Mouse (Mus musculus) gastrocnemius, postnatal 36 days (tissue): Measurements from ENCODE around the gene Gnb1. TPM values are rescaled to one million over a fixed set of nuclear protein-coding genes. Genes with fewer than 3 reads are reported as not detected.
"Not testable (repeated sequence)": the region's sequence is repeated elsewhere in the genome, so short reads cannot be mapped to it uniquely, and the experiment has no call there.

ENCODE experiments used
- DNase-seq, 2 experiments: peaks; one replicate each; pipeline ENCODE4 v3.0.0; 2022
- intact Hi-C: fragments of 180-260 bp; cut with DNase I; formaldehyde crosslinking; loops from one replicate; pipeline ENCODE4 v1.15.1; 2025
- long read RNA-seq, 2 experiments: library from polyadenylated mRNA; stranded (forward); transcript quantifications; one replicate each; pipeline ENCODE4 v2.0.0; 2021
- total RNA-seq, 2 experiments: library from RNA; stranded (reverse); gene quantifications; 2 replicates each; pipeline ENCODE4 v1.2.3; 2021

Gnb1 gene
- 10 to 100 TPM; 55.4 to 63.3 TPM for total RNA-seq
- long read RNA-seq, experiment 1, transcript Gnb1-202 (11 exons, 3,088 nt): major isoform, 13 of 39 reads
- long read RNA-seq, experiment 1, transcript Gnb1-201 (12 exons, 3,131 nt): minor isoform, 11 of 39 reads
- long read RNA-seq, experiment 1, partial matches to known transcripts: 2 of 39 reads
- long read RNA-seq, experiment 1, other reads (novel, unspliced or antisense): 9 of 39 reads
- long read RNA-seq, experiment 2, transcript Gnb1-202 (11 exons, 3,088 nt): major isoform, 8 of 24 reads
- long read RNA-seq, experiment 2, partial matches to known transcripts: 4 of 24 reads
- long read RNA-seq, experiment 2, other reads (novel, unspliced or antisense): 5 of 24 reads

DNA sequence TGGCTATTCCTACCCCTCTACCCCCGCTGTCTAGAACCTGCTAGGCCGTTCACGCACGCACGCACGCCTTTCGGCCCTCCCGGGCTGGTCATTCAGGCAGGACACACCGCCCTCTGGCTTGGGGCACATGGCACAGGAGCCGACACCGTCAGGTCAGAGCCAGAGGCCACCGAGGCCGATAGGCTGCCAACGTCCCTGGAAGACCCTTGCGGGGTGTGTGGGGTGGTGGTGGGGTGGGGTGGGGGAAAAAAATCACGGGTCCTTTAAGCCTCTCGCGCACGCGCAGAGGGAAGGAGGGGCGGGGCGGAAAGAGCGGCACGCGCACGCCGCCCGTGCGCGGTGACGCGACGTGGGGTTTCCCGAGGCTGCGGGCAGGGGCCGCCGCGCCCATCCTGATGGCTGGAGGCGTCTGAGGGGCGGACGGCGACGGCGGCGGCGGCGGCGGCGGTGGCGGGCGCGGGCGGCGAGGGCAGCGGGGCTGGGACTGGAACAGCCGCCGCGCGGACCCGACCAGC lies at the start of gene Gnb1:
Gene Gnb1 (plus strand): TSS at position 372 of the 515 bp plus-strand sequence.
- intact Hi-C loops: loop anchor here (2.0 kb wide), 1 partner anchor 72 kb away; the partner anchor contains the start of gene Nadk
- DNase-seq: peak; percentile 92 to 96

DNA sequence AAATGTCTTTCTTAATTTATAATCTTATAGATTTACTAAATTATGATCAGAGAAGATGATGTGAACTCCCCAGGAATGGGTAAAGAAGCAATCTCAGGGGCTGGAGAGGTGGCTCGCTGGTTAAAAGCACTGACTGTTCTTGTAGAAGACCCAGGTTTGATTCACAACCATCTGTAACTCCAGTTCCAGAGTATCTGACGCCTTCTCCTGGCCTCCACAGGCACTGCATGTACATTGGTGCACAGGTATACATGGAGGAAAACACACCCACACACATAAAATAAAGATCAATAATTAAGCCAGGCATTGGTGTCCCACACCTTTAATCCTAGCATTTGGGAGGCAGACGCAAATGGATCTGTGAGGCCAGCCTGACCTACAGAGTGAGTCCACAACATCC lies 48.4 kb upstream of the Gnb1 start:
- DNase-seq: no peak
- intact Hi-C loops: no loop called here

DNA sequence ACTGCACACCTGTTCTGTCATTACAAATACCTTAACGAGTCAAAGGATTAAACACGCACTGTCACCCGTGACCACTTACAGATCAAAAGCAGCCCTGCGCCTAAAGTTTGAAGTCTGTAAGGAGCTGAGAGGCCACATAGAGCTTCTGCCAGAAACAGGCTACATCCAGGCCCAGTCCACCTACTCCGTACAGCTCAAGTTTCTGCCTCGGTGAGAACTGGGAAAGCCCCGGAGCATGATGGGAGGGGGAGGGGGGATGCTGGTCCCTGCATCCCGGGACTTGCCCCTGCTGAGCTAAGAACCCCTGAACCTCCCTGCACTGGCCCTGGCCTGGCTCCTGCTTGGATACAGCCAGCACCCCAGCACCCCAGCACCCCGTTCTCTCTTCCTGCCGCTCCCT lies 39.6 kb upstream of the Gnb1 start:
- intact Hi-C loops: no loop called here
- DNase-seq: no peak

DNA sequence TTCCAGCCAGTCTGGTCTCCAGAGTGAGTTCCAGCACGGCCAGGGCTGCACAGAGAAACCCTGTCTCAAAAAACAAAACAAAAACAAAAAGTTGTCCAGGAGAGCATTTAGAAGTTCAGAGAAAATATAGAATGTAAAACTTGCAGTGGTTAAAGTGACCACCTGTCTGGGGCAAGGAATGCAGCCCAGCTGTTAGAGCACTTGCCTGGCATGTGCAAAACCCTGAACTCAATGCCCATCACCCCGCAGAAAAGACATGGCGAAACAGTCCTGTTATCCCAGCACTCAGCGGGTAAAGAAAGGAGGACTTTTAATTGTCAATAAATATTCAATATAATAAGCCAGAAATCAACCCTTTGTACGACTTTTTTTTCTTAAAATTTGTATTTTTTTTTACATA lies 32.6 kb upstream of the Gnb1 start:
- no peak for DNase-seq
- intact Hi-C loops: loop anchor here (5.0 kb wide), 1 partner anchor 91 kb away; no protein-coding TSS in a partner anchor

DNA sequence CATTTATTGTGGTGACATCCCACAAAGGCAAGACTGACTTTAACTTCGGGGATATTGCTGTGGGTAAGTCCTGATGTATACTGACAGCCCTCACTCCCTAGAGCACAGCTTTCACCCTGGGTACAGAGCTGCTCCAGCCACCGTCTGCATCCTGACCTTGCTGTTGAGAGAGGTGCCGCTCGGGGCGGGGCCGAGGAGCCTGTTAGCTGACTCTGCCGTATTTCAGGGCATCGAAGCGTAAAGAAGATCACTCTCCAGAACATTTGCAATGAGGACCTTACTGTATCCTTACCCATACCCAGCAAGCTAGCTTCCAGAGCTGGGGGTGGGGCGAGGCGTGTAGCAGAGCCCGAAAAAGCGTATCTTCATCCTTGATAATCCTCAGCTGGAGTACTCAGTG lies 28.1 kb upstream of the Gnb1 start:
- no peak for DNase-seq
- intact Hi-C loops: no loop called here

DNA sequence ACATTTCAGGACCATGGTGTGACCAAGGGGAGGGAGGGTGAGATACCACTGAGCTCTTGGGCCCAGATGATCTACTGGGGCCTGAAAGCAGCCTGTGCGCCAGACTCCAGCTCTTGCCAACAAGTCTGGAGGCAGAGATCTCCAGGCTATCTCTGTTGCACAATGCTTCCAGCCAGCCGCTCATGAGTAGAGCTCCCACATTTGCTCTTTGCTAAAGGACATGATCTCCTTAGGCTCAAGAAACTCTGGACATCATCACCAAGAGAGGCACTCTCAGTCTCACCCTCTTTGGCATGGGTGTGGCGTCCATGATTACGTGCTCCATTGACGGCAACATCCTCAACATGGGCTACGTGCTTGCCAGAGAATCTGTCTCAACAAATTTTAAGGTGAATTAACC lies 27.6 kb upstream of the Gnb1 start:
- intact Hi-C loops: no loop called here
- DNase-seq: no peak

DNA sequence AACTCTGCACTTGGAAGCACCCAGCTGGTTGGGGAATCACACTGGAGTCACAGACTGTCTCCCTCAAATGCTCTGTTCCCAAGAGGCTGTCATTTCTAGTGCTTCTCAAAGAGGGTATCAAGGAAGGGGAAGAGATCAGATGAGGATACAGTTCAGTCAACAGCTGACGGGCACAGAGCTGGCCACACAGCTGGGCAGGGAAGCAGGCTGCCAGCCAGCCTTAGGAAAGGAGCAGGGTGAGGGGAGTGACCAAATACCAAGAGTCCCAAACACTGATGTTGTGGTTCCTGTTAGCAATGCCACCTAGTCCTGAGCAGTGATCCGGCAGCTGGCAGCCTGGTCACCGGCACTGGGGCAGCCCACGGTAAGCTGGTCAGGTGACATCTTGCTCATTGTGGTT lies 27.1 kb upstream of the Gnb1 start:
- no peak for DNase-seq
- intact Hi-C loops: no loop called here

DNA sequence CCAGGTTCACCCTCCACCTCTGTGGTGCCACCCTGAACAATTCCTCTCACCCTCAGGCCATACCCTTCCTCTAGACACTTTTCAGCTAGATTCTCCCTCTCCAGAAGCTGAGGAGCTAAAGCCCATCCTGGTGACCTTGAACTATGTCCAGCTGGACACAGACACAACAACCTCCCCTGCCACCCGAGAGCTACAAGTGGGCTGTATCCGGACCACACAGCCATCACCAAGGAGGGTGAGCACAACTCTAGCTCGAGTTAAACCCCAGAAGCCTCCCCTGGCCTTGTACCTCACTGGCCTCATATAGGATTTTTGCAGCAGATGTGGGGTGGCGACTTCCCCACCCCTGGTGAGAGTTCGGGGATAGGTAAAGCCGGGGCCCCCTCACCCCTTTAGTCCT lies 25.6 kb upstream of the Gnb1 start:
- intact Hi-C loops: no loop called here
- DNase-seq: no peak

DNA sequence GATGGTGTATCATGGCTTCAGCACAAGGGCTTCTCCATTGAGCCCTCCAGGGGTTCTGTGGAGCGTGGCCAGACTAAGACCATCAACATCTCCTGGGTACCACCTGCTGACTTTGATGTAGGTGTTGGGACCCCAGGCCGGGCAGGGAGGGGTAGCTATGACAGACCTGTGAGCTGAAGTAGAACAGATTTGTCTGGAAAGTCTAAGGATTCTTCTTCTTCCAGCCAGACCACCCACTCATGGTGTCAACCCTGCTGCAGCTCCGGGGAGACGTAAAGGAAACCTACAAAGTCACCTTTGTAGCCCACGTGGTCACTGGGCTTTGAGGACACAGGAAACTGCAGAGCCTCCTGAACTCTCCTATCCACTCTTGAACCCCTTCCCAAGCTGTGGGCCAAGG lies 25.1 kb upstream of the Gnb1 start:
- intact Hi-C loops: no loop called here

DNA sequence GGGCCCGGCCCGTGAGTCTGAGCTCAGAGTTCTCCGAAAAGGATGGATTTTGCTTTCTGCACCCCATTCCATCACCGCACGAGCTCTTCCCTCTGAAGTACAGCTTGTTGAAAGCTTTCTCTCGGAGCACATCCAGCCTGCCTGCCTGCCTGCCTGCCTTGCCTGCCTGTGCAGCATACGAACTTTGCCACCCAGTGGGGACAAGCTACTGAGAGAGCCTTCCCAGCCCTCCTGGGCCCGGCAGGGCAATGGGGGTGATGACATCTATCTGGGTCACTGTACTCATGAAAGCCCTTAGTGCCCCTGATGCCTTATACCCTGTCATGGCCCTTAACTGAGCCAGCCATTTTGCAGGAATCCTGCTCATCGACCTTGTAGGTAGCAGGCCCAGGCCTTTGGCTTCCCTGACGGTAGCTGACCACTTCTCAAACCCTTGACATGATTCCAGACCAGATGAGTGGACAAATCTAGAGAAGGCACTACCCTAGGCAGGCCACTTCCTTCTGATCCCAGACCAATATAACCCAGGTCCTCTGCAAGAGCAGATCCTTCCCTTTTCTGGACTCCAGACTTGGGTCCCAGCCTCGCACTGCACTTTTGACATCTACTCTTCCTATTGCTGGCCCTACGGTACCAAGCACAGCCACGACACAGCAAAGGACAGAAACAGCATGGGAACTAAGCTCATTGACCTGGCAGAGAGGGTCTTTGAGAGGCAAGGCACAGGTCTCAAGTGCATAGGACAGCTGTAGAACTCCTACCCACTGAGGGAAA lies 23.7 kb upstream of the Gnb1 start:
- intact Hi-C loops: no loop called here
- no peak for DNase-seq

More for the DNA sequence above, 25.1 kb upstream of the Gnb1 start:
- no peak for DNase-seq

DNA sequence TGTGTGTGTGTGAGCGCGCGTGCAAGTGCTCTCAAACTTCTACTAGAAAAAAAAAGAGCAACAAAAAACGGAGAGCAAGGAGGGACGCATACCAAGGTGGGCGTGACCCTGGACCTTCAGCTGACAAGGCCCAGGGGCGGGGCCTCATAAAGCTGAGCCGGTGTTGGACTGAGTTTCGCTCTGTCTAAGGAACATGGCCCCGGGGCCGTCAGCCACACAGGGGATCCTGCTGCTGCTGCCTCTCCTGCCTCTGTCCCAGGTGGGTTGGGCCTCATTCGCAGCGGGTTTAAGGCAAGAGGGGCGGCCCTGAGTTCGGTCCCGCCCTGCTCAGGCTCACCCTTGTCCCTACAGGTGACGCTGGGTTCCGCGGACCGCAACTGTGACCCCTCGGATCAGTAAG lies 22.2 kb upstream of the Gnb1 start, which contains the start of gene Tmem52:
Gene Tmem52 (plus strand): TSS at position 163 of the 400 bp plus-strand sequence.
- intact Hi-C loops: no loop called here
- DNase-seq: peak; percentile 62 to 77

DNA sequence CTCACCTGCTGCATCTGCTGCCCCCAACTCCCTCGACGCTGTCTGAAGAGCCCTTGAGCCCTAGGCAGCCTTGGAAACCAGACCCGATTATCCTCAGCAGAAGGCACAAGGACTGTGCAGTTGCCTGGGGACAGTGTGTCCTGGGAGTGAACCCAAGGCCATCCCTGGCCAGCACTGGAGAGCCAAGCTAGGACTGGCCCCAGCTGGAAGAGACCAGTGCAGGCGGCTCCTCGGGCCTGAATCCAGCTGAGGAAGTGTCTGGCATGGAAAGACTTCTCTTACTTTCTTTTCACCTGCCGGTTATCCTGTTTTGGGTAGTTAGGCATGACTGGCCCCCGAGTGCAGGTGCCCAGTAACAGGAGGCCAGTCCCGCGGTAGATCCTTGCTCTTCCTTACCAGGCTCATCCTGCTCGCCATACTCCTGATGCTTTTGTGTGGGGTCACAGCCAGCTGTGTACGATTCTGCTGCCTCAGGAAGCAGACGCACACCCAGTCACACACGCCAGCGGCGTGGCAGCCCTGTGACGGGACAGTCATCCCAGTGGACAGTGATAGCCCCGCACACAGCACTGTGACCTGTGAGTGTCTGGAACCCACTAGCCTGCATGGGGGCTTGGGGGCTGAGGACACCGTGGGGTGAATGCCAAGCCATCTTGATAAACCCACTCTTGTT lies 21.4 kb upstream of the Gnb1 start:
- intact Hi-C loops: no loop called here
- peak; percentile 74 to 86 for DNase-seq

DNA sequence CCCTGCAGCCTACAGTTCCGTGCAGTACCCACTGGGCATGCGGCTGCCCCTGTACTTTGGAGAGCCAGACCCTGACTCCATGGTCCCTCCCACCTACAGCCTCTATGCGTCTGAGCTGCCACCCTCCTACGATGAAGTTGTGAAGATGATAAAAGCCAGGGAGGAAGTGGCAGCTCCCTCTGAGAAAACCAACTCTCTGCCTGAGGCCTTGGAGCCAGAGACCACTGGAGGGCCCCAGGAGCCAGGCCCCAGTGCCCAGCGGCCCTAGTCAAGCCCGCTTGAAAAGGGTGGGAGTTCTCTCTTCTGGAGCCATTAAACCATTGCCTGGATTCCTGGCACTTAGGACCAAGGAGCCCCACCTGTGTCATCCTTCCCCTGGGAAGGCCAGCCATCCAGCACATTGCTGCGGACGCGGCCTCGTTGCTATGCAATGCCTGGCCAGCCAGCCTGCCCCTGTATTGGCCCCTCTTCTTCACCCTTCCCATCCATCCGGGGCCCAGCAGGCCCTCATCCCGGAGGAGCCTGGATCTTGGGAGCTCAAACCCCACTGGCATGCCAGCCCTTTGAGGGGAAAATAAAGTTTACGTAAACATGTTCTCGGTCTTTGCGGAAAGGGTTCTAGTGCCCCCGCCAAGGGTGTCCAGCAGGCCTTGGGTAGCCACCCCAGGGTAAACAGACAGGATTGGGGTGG lies 20.8 kb upstream of the Gnb1 start:
- DNase-seq: no peak
- intact Hi-C loops: no loop called here

DNA sequence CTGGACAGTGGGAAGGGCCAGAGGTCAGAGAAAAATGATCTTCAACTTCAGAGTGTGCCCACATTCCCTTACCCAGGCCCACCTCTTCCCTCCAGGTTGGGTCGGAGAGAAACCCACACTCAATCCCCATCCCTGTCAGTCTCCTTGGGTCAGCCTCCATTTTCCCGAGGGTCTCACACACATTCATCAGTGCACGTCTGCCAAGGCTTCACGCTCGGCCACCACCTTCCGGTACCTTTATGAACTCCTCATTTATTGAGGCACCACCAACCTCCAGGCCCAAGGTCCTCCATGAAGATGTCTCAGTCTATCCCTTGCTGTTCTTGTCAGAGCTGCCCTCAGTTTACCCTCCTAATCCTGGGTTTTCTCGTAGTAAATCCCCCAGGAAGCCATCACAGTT lies 20.2 kb upstream of the Gnb1 start:
- no peak for DNase-seq
- intact Hi-C loops: no loop called here

DNA sequence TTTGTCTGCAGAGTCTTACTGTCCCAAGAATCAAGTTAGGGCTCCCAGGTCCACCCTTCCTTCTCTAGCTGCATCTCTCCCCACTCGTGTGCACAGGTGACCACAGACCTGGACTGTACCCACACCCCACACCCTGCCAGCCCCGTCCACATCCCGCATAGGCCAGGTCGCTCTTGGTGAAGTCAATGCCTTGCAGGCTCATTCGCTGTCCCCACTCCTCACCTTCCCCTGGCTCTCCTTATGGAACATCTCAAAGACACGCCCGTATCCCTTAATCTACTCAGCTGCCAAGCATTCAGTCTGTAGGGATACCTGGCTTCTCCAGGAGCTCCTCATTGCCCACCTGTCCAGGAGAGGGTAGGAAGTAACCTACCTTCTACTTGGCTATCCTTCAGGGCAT lies 19.8 kb upstream of the Gnb1 start:
- intact Hi-C loops: no loop called here
- DNase-seq: no peak

DNA sequence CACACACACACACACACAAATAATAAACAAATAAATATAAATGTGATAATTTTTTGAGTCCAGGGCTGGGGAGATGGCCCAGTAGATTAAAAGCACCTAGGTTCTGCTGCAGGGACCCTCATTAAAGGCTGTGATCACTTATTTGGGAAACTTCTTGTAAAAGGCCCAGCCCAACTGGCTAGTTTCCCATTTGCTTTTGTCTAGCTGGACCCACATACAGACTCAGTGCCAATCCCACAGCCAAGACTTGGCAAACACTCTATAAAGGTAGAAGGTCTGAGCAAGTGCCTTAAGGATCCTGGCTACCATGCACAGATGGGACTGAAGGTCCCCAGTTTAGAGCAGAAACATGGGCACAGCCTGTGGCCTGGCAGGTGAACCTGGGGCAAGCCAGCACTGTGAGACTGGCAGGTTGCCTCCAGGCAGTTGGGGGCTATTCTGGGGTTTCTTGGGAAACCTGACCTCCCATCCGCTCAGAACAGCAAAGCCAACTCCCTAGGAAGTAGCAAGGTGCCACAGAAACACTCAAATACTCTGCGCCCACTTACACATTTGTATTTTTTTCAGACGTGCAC lies 18.4 kb upstream of the Gnb1 start:
- intact Hi-C loops: no loop called here
- peak in 1 of 2 experiments; percentile 46 for DNase-seq

DNA sequence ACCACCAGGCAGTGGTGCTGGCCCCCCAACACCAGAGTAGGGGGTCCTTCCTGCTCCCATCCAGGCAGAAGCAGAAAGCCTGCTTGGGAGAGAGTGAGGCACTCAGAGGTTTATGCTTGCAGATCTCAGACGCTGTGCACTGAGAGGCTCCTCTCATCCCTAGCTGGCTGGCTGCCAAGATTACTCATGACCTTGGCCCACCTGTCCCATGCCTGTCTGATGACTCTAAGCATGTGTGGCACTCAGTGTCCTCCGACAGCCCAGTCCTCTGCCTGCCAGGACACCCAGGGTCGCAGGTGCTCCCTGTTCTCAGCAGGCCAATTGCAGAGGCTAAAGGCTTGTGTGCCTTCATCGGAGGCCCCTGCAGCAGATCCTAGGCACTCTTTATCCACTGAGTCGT lies 17.8 kb upstream of the Gnb1 start:
- intact Hi-C loops: no loop called here
- DNase-seq: peak in 1 of 2 experiments; percentile 56

DNA sequence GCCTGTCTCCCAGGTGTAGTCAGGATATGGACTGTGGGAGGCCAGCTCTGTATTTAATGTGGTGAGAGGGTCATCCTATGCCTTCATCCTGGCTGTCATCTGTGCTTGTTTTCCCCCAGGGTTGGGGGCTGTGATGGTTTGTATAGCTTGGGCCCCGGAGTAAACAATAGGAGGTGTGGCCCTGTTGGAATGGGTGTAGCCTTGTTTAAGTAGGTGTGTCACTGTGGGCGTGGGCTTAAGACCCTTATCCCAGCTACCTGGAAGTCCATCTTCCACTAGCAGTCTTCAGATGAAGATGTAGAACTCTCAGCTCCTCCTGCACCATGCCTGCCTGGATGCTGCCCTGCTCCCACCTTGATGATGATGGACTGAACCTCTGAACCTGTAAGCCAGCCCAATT lies 17.4 kb upstream of the Gnb1 start:
- DNase-seq, intact Hi-C loops: not testable (repeated sequence)

DNA sequence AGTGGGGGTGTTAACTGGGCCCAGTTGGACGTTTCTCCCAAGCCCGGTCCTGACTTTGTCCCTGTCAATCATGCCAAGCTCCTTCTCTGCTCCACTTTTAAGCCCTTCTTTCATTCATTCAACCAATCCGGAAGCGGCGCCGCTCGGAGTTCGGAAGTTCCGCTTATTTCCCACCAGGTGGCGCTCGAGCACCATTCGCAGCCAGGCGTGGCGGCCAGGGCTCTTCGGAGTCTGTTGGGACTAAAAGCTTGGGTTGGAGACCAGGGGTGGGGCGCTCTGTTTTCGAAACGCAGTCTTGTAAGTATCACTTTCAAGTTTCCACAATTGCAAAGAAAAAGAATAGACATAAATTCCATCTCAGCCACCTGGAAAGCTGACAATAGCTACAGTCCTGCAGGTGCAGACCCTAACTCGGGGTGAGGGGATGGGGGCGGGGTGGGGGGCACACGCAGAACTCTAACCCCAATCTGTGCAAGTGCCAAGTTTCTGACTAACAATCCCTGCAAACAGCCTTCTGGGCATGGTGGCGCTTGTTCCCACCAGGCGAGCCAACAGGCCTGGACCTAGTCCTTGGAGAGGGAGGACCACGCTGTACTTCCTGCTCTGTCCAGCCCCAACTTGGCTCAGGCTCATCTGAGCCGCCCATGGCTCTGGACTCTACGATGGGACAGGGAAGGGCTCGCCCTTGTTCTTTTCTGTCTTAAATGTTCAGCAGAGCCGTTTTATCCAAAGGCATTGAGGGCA lies 9.6 kb upstream of the Gnb1 start:
- intact Hi-C loops: loop anchor here (1.0 to 2.0 kb wide), 2 partner anchors 87 to 99 kb away; no protein-coding TSS in a partner anchor
- peak; percentile 76 to 77 for DNase-seq
